Mouse (Mus musculus) embryonic facial prominence, embryonic 15.5 days (tissue): ENCODE data around the gene Shroom4. TPM values are rescaled to one million over a fixed set of nuclear protein-coding genes. Genes with fewer than 3 reads are reported as not detected.

Experiments
- ATAC-seq: fragments of 200-750 bp; cut with Nextera tagmentation; 2 replicates; pipeline ENCODE4 v1.8.0; 2017; ENCODE audit warnings: low read depth, moderate TSS enrichment; ENCODE audit not compliant: insufficient number of reproducible peaks, low FRiP score, low TSS enrichment
- H3K27ac ChIP-seq: fragments of 300-500 bp; sonication (generic); replicated peaks from 2 replicates; pipeline ENCODE4 v1.5.1; 2015; ENCODE audit warnings: mild to moderate bottlenecking, inconsistent platforms
- H3K27me3 ChIP-seq: fragments of 300-500 bp; sonication (generic); 2 replicates; pipeline ENCODE4 v1.6.1; 2015; ENCODE audit warnings: inconsistent platforms
- H3K36me3 ChIP-seq: fragments of 300-500 bp; sonication (generic); 2 replicates; pipeline ENCODE4 v1.6.1; 2015; ENCODE audit warnings: mild to moderate bottlenecking, inconsistent platforms
- H3K4me1 ChIP-seq: fragments of 300-500 bp; sonication (generic); 2 replicates; pipeline ENCODE4 v1.6.1; 2015; ENCODE audit warnings: inconsistent platforms
- H3K4me2 ChIP-seq: fragments of 300-500 bp; sonication (generic); replicated peaks from 2 replicates; pipeline ENCODE4 v1.6.1; 2015; ENCODE audit warnings: mild to moderate bottlenecking, inconsistent platforms
- H3K4me3 ChIP-seq: fragments of 300-500 bp; sonication (generic); replicated peaks from 2 replicates; pipeline ENCODE4 v1.5.1; 2015; ENCODE audit warnings: mild to moderate bottlenecking, inconsistent platforms
- H3K9ac ChIP-seq: fragments of 300-500 bp; sonication (generic); 2 replicates; pipeline ENCODE4 v1.6.1; 2015; ENCODE audit warnings: inconsistent platforms
- H3K9me3 ChIP-seq: fragments of 300-500 bp; sonication (generic); replicated peaks from 2 replicates; pipeline ENCODE4 v1.6.1; 2016; ENCODE audit warnings: inconsistent platforms
- WGBS: fragments of 180-500 bp; shearing (Covaris S2); methylation state at CpG from one replicate; pipeline ENCODE4 v1.1.7; 2015; 5-methylcytosine and 5-hydroxymethylcytosine counted together
- polyA plus RNA-seq: library from polyadenylated mRNA; unstranded; fragments of >200 nt; fragmentation: Nextera tagmentation; extraction: Ambion mirVana; gene quantifications from 2 replicates; pipeline ENCODE4 v1.2.1, GENCODE M21; 2015

Gene Shroom4
- polyA plus RNA-seq, 1 experiment from 2014 or later = 4.9 TPM

- ATAC-seq = no peak
- H3K9me3 ChIP-seq = no peaks in the 10 kb centered on the region
- 0 out of 2 replicates have a peak, but pooled peaks cover 4% of the 10 kb centered on the region for H3K4me1 ChIP-seq
- no peak overlapping the region for H3K4me2 ChIP-seq
- no peaks in the 10 kb centered on the region for H3K27me3 ChIP-seq
- H3K4me3 ChIP-seq = no peak overlapping the region
- H3K9ac ChIP-seq = no peak overlapping the region
- no peaks in the 10 kb centered on the region for H3K36me3 ChIP-seq
- peak overlapping the region; percentile 63; the same call in 1 of the 2 replicates for H3K27ac ChIP-seq
These were observed 95.8 kb downstream of the Shroom4 start for GRCm38 (mm10) chrX:6495456-6495855.

- Histone ChIP-seq H3K27me3 (no peaks in the 10 kb centered on the region), H3K36me3 (no peaks in the 10 kb centered on the region), H3K4me1 (0 out of 2 replicates have a peak, but pooled peaks cover 4% of the 10 kb centered on the region), H3K9ac (no peak overlapping the region), H3K4me3 (no peak overlapping the region), H3K9me3 (no peaks in the 10 kb centered on the region), H3K27ac (no peak overlapping the region), H3K4me2 (no peak overlapping the region)
- 26% methylated on average over 2 of the region's 2 CpGs for WGBS
- ATAC-seq = no peak
These were observed 96.7 kb downstream of the Shroom4 start for GRCm38 (mm10) chrX:6496374-6496773.

- no peak overlapping the region for H3K4me3 ChIP-seq
- no peak overlapping the region for H3K9ac ChIP-seq
- H3K4me1 ChIP-seq = no peaks in the 10 kb centered on the region
- H3K36me3 ChIP-seq = no peaks in the 10 kb centered on the region
- 65% methylated on average over 1 of the region's 1 CpGs for WGBS
- no peak overlapping the region for H3K4me2 ChIP-seq
- no peak for ATAC-seq
- no peaks in the 10 kb centered on the region for H3K27me3 ChIP-seq
- no peaks in the 10 kb centered on the region for H3K9me3 ChIP-seq
- H3K27ac ChIP-seq = no peak overlapping the region
These were observed 102.2 kb downstream of the Shroom4 start for GRCm38 (mm10) chrX:6501850-6502249.

GRCm38 (mm10) chrX:6517217-6517616 lies 117.6 kb downstream of the Shroom4 start:
- Histone ChIP-seq H3K27ac (no peak overlapping the region), H3K4me2 (no peak overlapping the region), H3K36me3 (no peaks in the 10 kb centered on the region), H3K9me3 (no peaks in the 10 kb centered on the region), H3K9ac (no peak overlapping the region), H3K27me3 (no peaks in the 10 kb centered on the region), H3K4me1 (no peaks in the 10 kb centered on the region), H3K4me3 (no peak overlapping the region)
- WGBS = 56% methylated on average over 3 of the region's 3 CpGs
- no peak for ATAC-seq

GRCm38 (mm10) chrX:6518421-6518820 lies 118.8 kb downstream of the Shroom4 start:
- WGBS = 14% methylated on average over 2 of the region's 2 CpGs

GRCm38 (mm10) chrX:6522935-6523334 lies 123.3 kb downstream of the Shroom4 start:
- 68% methylated on average over 2 of the region's 2 CpGs for WGBS
- no peaks in the 10 kb centered on the region for H3K4me1 ChIP-seq
- H3K9me3 ChIP-seq = no peaks in the 10 kb centered on the region
- no peak overlapping the region for H3K4me3 ChIP-seq
- H3K36me3 ChIP-seq = no peaks in the 10 kb centered on the region
- no peak overlapping the region for H3K9ac ChIP-seq
- no peak for ATAC-seq
- no peaks in the 10 kb centered on the region for H3K27me3 ChIP-seq
- H3K27ac ChIP-seq = no peak overlapping the region
- H3K4me2 ChIP-seq = no peak overlapping the region

More at GRCm38 (mm10) chrX:6518421-6518820, 118.8 kb downstream of the Shroom4 start:
- no peak overlapping the region for H3K27ac ChIP-seq
- no peaks in the 10 kb centered on the region for H3K4me1 ChIP-seq
- no peak overlapping the region for H3K4me2 ChIP-seq
- H3K36me3 ChIP-seq = no peaks in the 10 kb centered on the region
- no peak for ATAC-seq
- H3K9me3 ChIP-seq = no peaks in the 10 kb centered on the region
- no peak overlapping the region for H3K9ac ChIP-seq
- H3K27me3 ChIP-seq = no peaks in the 10 kb centered on the region
- no peak overlapping the region for H3K4me3 ChIP-seq

GRCm38 (mm10) chrX:6536636-6537035 lies 137.0 kb downstream of the Shroom4 start:
- Histone ChIP-seq H3K9me3 (no peaks in the 10 kb centered on the region), H3K4me3 (no peak overlapping the region), H3K27me3 (no peaks in the 10 kb centered on the region), H3K9ac (no peak overlapping the region), H3K4me1 (no peaks in the 10 kb centered on the region), H3K36me3 (no peaks in the 10 kb centered on the region), H3K27ac (no peak overlapping the region), H3K4me2 (no peak overlapping the region)
- 57% methylated on average over 2 of the region's 2 CpGs for WGBS
- no peak for ATAC-seq

- 70% methylated on average over 2 of the region's 2 CpGs for WGBS
- no peak overlapping the region for H3K27ac ChIP-seq
- no peaks in the 10 kb centered on the region for H3K4me1 ChIP-seq
- H3K4me2 ChIP-seq = no peak overlapping the region
- no peak overlapping the region for H3K4me3 ChIP-seq
- H3K9ac ChIP-seq = no peak overlapping the region
- H3K36me3 ChIP-seq = no peaks in the 10 kb centered on the region
- H3K27me3 ChIP-seq = no peaks in the 10 kb centered on the region
- no peaks in the 10 kb centered on the region for H3K9me3 ChIP-seq
- ATAC-seq = no peak
These were observed 138.0 kb downstream of the Shroom4 start for GRCm38 (mm10) chrX:6537689-6538088.

GRCm38 (mm10) chrX:6565066-6565465 lies 165.4 kb downstream of the Shroom4 start:
- Histone ChIP-seq H3K36me3 (no peaks in the 10 kb centered on the region), H3K27me3 (no peaks in the 10 kb centered on the region), H3K27ac (no peak overlapping the region), H3K4me2 (no peak overlapping the region), H3K4me3 (no peak overlapping the region), H3K9ac (no peak overlapping the region), H3K9me3 (no peaks in the 10 kb centered on the region), H3K4me1 (no peaks in the 10 kb centered on the region)
- 67% methylated on average over 1 of the region's 1 CpGs for WGBS
- ATAC-seq = no peak

- WGBS = 44% methylated on average over 1 of the region's 1 CpGs
- no peak for ATAC-seq
- Histone ChIP-seq H3K4me3 (no peak overlapping the region), H3K27ac (no peak overlapping the region), H3K36me3 (no peaks in the 10 kb centered on the region), H3K27me3 (no peaks in the 10 kb centered on the region), H3K9me3 (no peaks in the 10 kb centered on the region), H3K4me1 (no peaks in the 10 kb centered on the region), H3K9ac (no peak overlapping the region), H3K4me2 (no peak overlapping the region)
These were observed 174.9 kb downstream of the Shroom4 start for GRCm38 (mm10) chrX:6574511-6574910.

GRCm38 (mm10) chrX:6577001-6577400 lies 177.3 kb downstream of the Shroom4 start:
- no peak overlapping the region for H3K4me2 ChIP-seq
- no peaks in the 10 kb centered on the region for H3K27me3 ChIP-seq
- no peak overlapping the region for H3K27ac ChIP-seq
- H3K4me1 ChIP-seq = no peaks in the 10 kb centered on the region
- 35% methylated on average over 7 of the region's 7 CpGs for WGBS
- H3K9ac ChIP-seq = no peak overlapping the region
- H3K9me3 ChIP-seq = no peaks in the 10 kb centered on the region
- H3K4me3 ChIP-seq = no peak overlapping the region
- no peaks in the 10 kb centered on the region for H3K36me3 ChIP-seq
- ATAC-seq = no peak

GRCm38 (mm10) chrX:6580671-6581070 lies 181.0 kb downstream of the Shroom4 start:
- ATAC-seq = no peak
- H3K4me1 ChIP-seq = no peaks in the 10 kb centered on the region
- 75% methylated on average over 6 of the region's 6 CpGs for WGBS

More at GRCm38 (mm10) chrX:6580671-6581070, 181.0 kb downstream of the Shroom4 start:
- Histone ChIP-seq H3K27ac (no peak overlapping the region), H3K9me3 (no peaks in the 10 kb centered on the region), H3K9ac (no peak overlapping the region), H3K36me3 (no peaks in the 10 kb centered on the region), H3K4me2 (no peak overlapping the region), H3K4me3 (no peak overlapping the region), H3K27me3 (no peaks in the 10 kb centered on the region)
